In genomic region chr2:33371648-33372408, GRCm38 (mm10) we compare ENCODE assay signal across 8 mouse cellular contexts. TPM values are rescaled to one million over a fixed set of nuclear protein-coding genes. Genes with fewer than 3 reads are reported as not detected.
DNase-seq lines count a peak whose midpoint lies in the region; ATAC-seq and TF ChIP-seq lines count a peak whose summit lies in the region.

No protein-coding gene starts in this region.

- no peaks in the 10 kb centered on the region for H3K9me3 ChIP-seq in lung, postnatal 0 days (ENCODE audit: low read length)
- no peaks in the 10 kb centered on the region; the same call in 1 of the 2 replicates for H3K9me3 ChIP-seq in limb, embryonic 12.5 days
- H3K9me3 ChIP-seq in stomach, embryonic 16.5 days (replicated peaks; ENCODE audit: control insufficient read depth, low read length): no peaks in the 10 kb centered on the region

- DNase-seq in cerebellum, adult 11 months: peak; percentile 22
- DNase-seq in cerebellum, adult 8-10 months: no peak
- DNase-seq in lung, postnatal 0 days (ENCODE audit: low spot score): no peak
- DNase-seq in lung, postnatal 36 days: no peak
- DNase-seq in cerebellum, postnatal 36 days: no peak
- no peak for DNase-seq in layer of hippocampus, adult 18-20 months (ENCODE audit: low spot score in 2 of 2)

- H3K4me2 ChIP-seq in lung, postnatal 0 days (replicated peaks; ENCODE audit: low read depth, low read length): peak overlapping the region; percentile 66
- peak overlapping the region; percentile 77 for H3K4me2 ChIP-seq in limb, embryonic 12.5 days
- H3K4me2 ChIP-seq in stomach, embryonic 16.5 days (ENCODE audit: low read depth, low read length): peak overlapping the region; percentile 68

- no peak overlapping the region for H3K9ac ChIP-seq in lung, postnatal 0 days (replicated peaks; ENCODE audit: low read depth)
- H3K9ac ChIP-seq in limb, embryonic 12.5 days (replicated peaks): 0 out of 2 replicates have a peak overlapping the region, but pooled peaks have one; percentile 48
- H3K9ac ChIP-seq in stomach, embryonic 16.5 days (ENCODE audit: low read length): no peak overlapping the region

- H3K4me1 ChIP-seq in lung, postnatal 0 days (ENCODE audit: insufficient read depth, low read depth, low read length): peaks cover 4% of the 10 kb centered on the region; the same call in 1 of the 2 replicates
- H3K4me1 ChIP-seq in limb, embryonic 12.5 days (replicated peaks): peaks cover 7% of the 10 kb centered on the region
- H3K4me1 ChIP-seq in stomach, embryonic 16.5 days (ENCODE audit: control insufficient read depth, insufficient read depth, low read length): peaks cover 4% of the 10 kb centered on the region

- no peak overlapping the region for H3K27ac ChIP-seq in lung, postnatal 0 days (ENCODE audit: low read length)
- H3K27ac ChIP-seq in limb, embryonic 12.5 days: no peak overlapping the region
- no peak overlapping the region for H3K27ac ChIP-seq in stomach, embryonic 16.5 days (ENCODE audit: low read length)

- H3K4me3 ChIP-seq in lung, postnatal 0 days (ENCODE audit: low read depth, low read length): peak overlapping the region; percentile 53; the same call in 1 of the 2 replicates
- peak overlapping the region; percentile 70 for H3K4me3 ChIP-seq in limb, embryonic 12.5 days (replicated peaks)
- peak overlapping the region; percentile 81 for H3K4me3 ChIP-seq in stomach, embryonic 16.5 days (replicated peaks; ENCODE audit: low read length)

- no peak for TF ChIP-seq EP300 in lung, postnatal 0 days (IDR thresholded peaks at IDR 0.05)

- ATAC-seq in lung, postnatal 0 days: no peak
- no peak for ATAC-seq in limb, embryonic 12.5 days (ENCODE audit: insufficient number of reproducible peaks, insufficient read depth, low FRiP score, low TSS enrichment, low read depth)
- no peak for ATAC-seq in stomach, embryonic 16.5 days (ENCODE audit: insufficient read depth, low FRiP score)

- TF ChIP-seq CTCF in lung, postnatal 0 days (IDR thresholded peaks at IDR 0.05): no peak

- no peaks in the 10 kb centered on the region for H3K27me3 ChIP-seq in lung, postnatal 0 days (replicated peaks; ENCODE audit: insufficient read depth, low read length)
- H3K27me3 ChIP-seq in limb, embryonic 12.5 days: no peaks in the 10 kb centered on the region; the same call in 1 of the 2 replicates
- no peaks in the 10 kb centered on the region for H3K27me3 ChIP-seq in stomach, embryonic 16.5 days (ENCODE audit: control insufficient read depth, insufficient read depth, low read length)

- no peaks in the 10 kb centered on the region for H3K36me3 ChIP-seq in lung, postnatal 0 days (ENCODE audit: insufficient read depth, low read length)
- no peaks in the 10 kb centered on the region for H3K36me3 ChIP-seq in limb, embryonic 12.5 days
- no peaks in the 10 kb centered on the region for H3K36me3 ChIP-seq in stomach, embryonic 16.5 days (ENCODE audit: control insufficient read depth, insufficient read depth, low read length)

- WGBS in lung, postnatal 0 days: 32% methylated on average over 18 of the region's 18 CpGs
- WGBS in limb, embryonic 12.5 days: 32% methylated on average over 18 of the region's 18 CpGs
- WGBS in stomach, embryonic 16.5 days: 32% methylated on average over 18 of the region's 18 CpGs

RNA-seq across cellular contexts. Expression of gene Ralgps1, which starts 0.5 kb away (rescaled TPM):
- polyA plus RNA-seq in lung, postnatal 0 days (2015; fragmentation: Nextera tagmentation; extraction: Ambion mirVana): 1.8 and 2.2 TPM in 2 replicates
- polyA plus RNA-seq in limb, embryonic 12.5 days (2016; fragmentation: Nextera tagmentation; extraction: Ambion mirVana): 4.8 and 5.2 TPM in 2 replicates
- polyA plus RNA-seq in stomach, embryonic 16.5 days (2015; fragmentation: Nextera tagmentation; extraction: Ambion mirVana): 7.9 and 8.0 TPM in 2 replicates
- total RNA-seq in layer of hippocampus, adult 18-20 months (2021): 10 to 100 TPM; 60.3 to 62.4 TPM

RNA-seq across cellular contexts. Expression of gene Zbtb34, which starts 59.3 kb away (rescaled TPM):
- polyA plus RNA-seq in lung, postnatal 0 days (2015; fragmentation: Nextera tagmentation; extraction: Ambion mirVana): 4.5 and 4.9 TPM in 2 replicates
- 8.7 and 8.9 TPM in 2 replicates for polyA plus RNA-seq in limb, embryonic 12.5 days (2016; fragmentation: Nextera tagmentation; extraction: Ambion mirVana)
- 7.5 and 8.2 TPM in 2 replicates for polyA plus RNA-seq in stomach, embryonic 16.5 days (2015; fragmentation: Nextera tagmentation; extraction: Ambion mirVana)
- 10 to 100 TPM; 12.0 to 14.2 TPM for total RNA-seq in layer of hippocampus, adult 18-20 months (2021)
